8 mouse cellular contexts compared by ENCODE assay signal in the genomic region with DNA sequence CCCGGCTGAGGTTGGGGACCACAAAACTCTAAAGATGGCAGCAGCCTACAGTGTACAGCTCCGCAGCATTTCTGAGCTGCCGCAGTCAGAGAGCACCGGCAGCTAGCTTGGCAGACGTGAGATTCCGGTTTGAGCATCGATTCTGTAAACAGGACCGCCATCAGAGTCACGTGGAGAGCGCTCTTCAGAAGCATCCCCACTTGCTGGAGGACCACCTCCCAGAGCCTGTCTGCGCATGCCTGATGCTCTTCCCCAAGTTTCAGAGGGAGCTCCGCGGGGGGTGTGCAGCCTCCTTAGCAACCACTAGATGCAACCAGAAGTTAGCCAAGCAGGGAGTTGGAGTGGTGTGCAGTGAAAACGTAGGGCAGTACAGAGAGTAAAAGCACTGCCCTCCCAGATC. TPM values are rescaled to one million over a fixed set of nuclear protein-coding genes. Genes with fewer than 3 reads are reported as not detected.
DNase-seq lines count a peak whose midpoint lies in the region; ATAC-seq and TF ChIP-seq lines count a peak whose summit lies in the region.

No protein-coding gene starts in this region.

- peak overlapping the region; percentile 39 for H3K4me3 ChIP-seq in heart, embryonic 13.5 days
- no peak overlapping the region for H3K4me3 ChIP-seq in midbrain, embryonic 11.5 days (ENCODE audit: low read depth, low read length)
- peak overlapping the region; percentile 51; the same call in 1 of the 2 replicates for H3K4me3 ChIP-seq in testis, adult 2 months (ENCODE audit: control insufficient read depth, low read depth, low read length)

- H3K27me3 ChIP-seq in heart, embryonic 13.5 days (replicated peaks): no peaks in the 10 kb centered on the region
- no peaks in the 10 kb centered on the region for H3K27me3 ChIP-seq in midbrain, embryonic 11.5 days (ENCODE audit: control insufficient read depth, insufficient read depth, low read length)
- no peaks in the 10 kb centered on the region for H3K27me3 ChIP-seq in testis, adult 2 months (ENCODE audit: control insufficient read depth, insufficient read depth, low read length)

- DNase-seq in Muller cell, postnatal 12 days (ENCODE audit: inconsistent ontology term): peak; percentile 37
- DNase-seq in embryo, embryonic 10.5 days (ENCODE audit: low spot score): peak; percentile 64
- DNase-seq in layer of hippocampus, postnatal 36 days: peak; percentile 33 to 34
- no peak for DNase-seq in midbrain, embryonic 11.5 days (ENCODE audit: low spot score, missing footprints)
- DNase-seq in urinary bladder, adult 2 months (ENCODE audit: low spot score): no peak
- no peak for DNase-seq in spleen, adult 12 weeks (ENCODE audit: low spot score)

- H3K9me3 ChIP-seq in heart, embryonic 13.5 days: no peaks in the 10 kb centered on the region
- no peaks in the 10 kb centered on the region for H3K9me3 ChIP-seq in midbrain, embryonic 11.5 days (ENCODE audit: control insufficient read depth, low read length)

- no peak for TF ChIP-seq POLR2A in testis, adult 2 months (IDR thresholded peaks at IDR 0.05; ENCODE audit: control insufficient read depth, low read depth, low read length)

- no peak for ATAC-seq in heart, embryonic 13.5 days (ENCODE audit: extremely low read depth, insufficient number of reproducible peaks, low FRiP score, low TSS enrichment)
- ATAC-seq in midbrain, embryonic 11.5 days (ENCODE audit: low FRiP score): no peak

- no peak for TF ChIP-seq CTCF in testis, adult 2 months (IDR thresholded peaks at IDR 0.05; ENCODE audit: control insufficient read depth, insufficient read depth, insufficient replicate concordance, low read depth, low read length)

- no peak overlapping the region for H3K27ac ChIP-seq in heart, embryonic 13.5 days (replicated peaks)
- H3K27ac ChIP-seq in midbrain, embryonic 11.5 days (ENCODE audit: low read depth, low read length): no peak overlapping the region
- no peak overlapping the region for H3K27ac ChIP-seq in testis, adult 2 months (ENCODE audit: control insufficient read depth, insufficient read depth, low read depth, low read length)

- 16% methylated on average over 14 of the region's 14 CpGs for WGBS in heart, embryonic 13.5 days
- 34% methylated on average over 14 of the region's 14 CpGs for WGBS in midbrain, embryonic 11.5 days

- H3K36me3 ChIP-seq in heart, embryonic 13.5 days: no peaks in the 10 kb centered on the region
- H3K36me3 ChIP-seq in midbrain, embryonic 11.5 days (ENCODE audit: control insufficient read depth, insufficient read depth, low read length): no peaks in the 10 kb centered on the region
- H3K36me3 ChIP-seq in testis, adult 2 months (ENCODE audit: control insufficient read depth, insufficient read depth, low read length): no peaks in the 10 kb centered on the region

- peaks cover 34% of the 10 kb centered on the region for H3K4me1 ChIP-seq in heart, embryonic 13.5 days
- H3K4me1 ChIP-seq in midbrain, embryonic 11.5 days (ENCODE audit: control insufficient read depth, insufficient read depth, low read length): 0 out of 2 replicates have a peak, but pooled peaks cover 6% of the 10 kb centered on the region
- peaks cover 3% of the 10 kb centered on the region; the same call in 1 of the 2 replicates for H3K4me1 ChIP-seq in testis, adult 2 months (ENCODE audit: control insufficient read depth, insufficient read depth, low read length)

- H3K4me2 ChIP-seq in heart, embryonic 13.5 days: peak overlapping the region; percentile 66
- peak overlapping the region; percentile 19; the same call in 1 of the 2 replicates for H3K4me2 ChIP-seq in midbrain, embryonic 11.5 days

- H3K9ac ChIP-seq in heart, embryonic 13.5 days: peak overlapping the region; percentile 38; the same call in 1 of the 2 replicates
- H3K9ac ChIP-seq in midbrain, embryonic 11.5 days (ENCODE audit: low read length): no peak overlapping the region

RNA-seq across cellular contexts. Expression of a gene that starts 52.7 kb away (rescaled TPM):
- polyA plus RNA-seq in heart, embryonic 13.5 days (2015; fragmentation: Nextera tagmentation; extraction: Ambion mirVana): 18.5 and 18.6 TPM in 2 replicates
- total RNA-seq in layer of hippocampus, postnatal 36 days (2021): 10 to 100 TPM; 66.6 to 71.9 TPM
- polyA plus RNA-seq in midbrain, embryonic 11.5 days (2014; fragmentation: Nextera tagmentation; extraction: Ambion mirVana): 19.9 and 22.5 TPM in 2 replicates
- polyA plus RNA-seq in testis, adult 2 months (2012; rRNA removed): 5.5 and 6.6 TPM in 2 replicates
- 17.8 and 19.4 TPM in 2 replicates for polyA plus RNA-seq in urinary bladder, adult 2 months (2012; rRNA removed)

Comparison
In these comparisons a context has a peak if more than half of its experiments do, and no peak if none do; other contexts are left out.
1. DNase-seq: peak in Muller cell, postnatal 12 days (single experiment), embryo, embryonic 10.5 days (single experiment) and layer of hippocampus, postnatal 36 days (2 of 2); none in midbrain, embryonic 11.5 days (single experiment), urinary bladder, adult 2 months (single experiment) and spleen, adult 12 weeks (single experiment).